Mouse (Mus musculus) cerebellum, adult 2 months (tissue): ENCODE data around the gene Dlx4.

ENCODE experiments used
- CTCF ChIP-seq: fragments of 200-500 bp; IDR thresholded peaks from 2 replicates; pipeline ENCODE4 v1.5.1; 2011; ENCODE audit warnings: low read depth, mild to moderate bottlenecking, control low read depth, low read length, moderate library complexity, borderline replicate concordance; ENCODE audit not compliant: insufficient read depth
- POLR2A ChIP-seq: fragments of 200-500 bp; IDR thresholded peaks from 2 replicates; pipeline ENCODE4 v1.6.1; 2011; ENCODE audit warnings: low read length, control low read depth, borderline replicate concordance; ENCODE audit not compliant: insufficient read depth

DNA sequence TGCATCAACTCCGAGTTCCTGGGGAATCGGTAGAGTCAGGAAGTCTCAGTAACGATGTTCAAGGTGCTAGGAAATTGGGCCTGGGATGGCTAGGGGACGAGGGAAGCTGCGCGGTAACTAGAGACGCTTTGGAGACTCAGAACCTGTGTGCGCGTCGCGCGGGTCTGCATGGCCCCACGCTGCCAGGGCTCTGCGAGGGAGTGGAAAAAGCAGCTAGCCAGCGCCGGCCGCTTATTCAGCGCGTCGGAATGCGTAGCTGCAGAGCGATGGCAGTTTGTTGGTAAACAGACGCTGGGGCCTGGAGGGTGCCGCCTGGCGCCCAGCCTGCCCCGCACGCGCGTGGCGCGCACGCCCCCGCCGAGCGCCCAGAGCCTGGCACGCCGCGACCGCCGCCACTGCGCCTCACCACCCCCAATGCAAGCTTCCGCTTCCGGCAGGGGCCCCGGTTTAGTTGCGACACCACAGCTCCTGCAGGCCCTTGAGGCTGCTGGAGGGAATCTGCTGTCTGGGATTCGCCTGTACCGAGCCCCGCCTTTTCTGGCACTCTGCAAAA is at the start of gene Dlx4:
- no peak for TF ChIP-seq POLR2A
- no peak for TF ChIP-seq CTCF
